Mouse (Mus musculus) lung, embryonic 16.5 days (tissue): ENCODE results near the gene Gm17304. TPM values are rescaled to one million over a fixed set of nuclear protein-coding genes. Genes with fewer than 3 reads are reported as not detected.

Experiments
- ATAC-seq: fragments of 200-750 bp; cut with Nextera tagmentation; 2 replicates; pipeline ENCODE4 v1.8.0; 2017; ENCODE audit warnings: low read depth, mild to moderate bottlenecking, moderate library complexity
- H3K27ac ChIP-seq: fragments of 300-500 bp; sonication (generic); 2 replicates; pipeline ENCODE4 v1.5.1; 2014; ENCODE audit warnings: mild to moderate bottlenecking, control low read depth, low read length
- H3K27me3 ChIP-seq: fragments of 300-500 bp; sonication (generic); 2 replicates; pipeline ENCODE4 v1.6.1; 2014; ENCODE audit warnings: low read depth, low read length, mixed read lengths; ENCODE audit not compliant: control insufficient read depth, insufficient read depth
- H3K36me3 ChIP-seq: fragments of 300-500 bp; sonication (generic); 2 replicates; pipeline ENCODE4 v1.6.1; 2014; ENCODE audit warnings: low read length; ENCODE audit not compliant: control insufficient read depth, insufficient read depth
- H3K4me1 ChIP-seq: fragments of 300-500 bp; sonication (generic); replicated peaks from 2 replicates; pipeline ENCODE4 v1.6.1; 2014; ENCODE audit warnings: low read length, mixed read lengths; ENCODE audit not compliant: control insufficient read depth, insufficient read depth
- H3K4me2 ChIP-seq: fragments of 300-500 bp; sonication (generic); 2 replicates; pipeline ENCODE4 v1.6.1; 2014; ENCODE audit warnings: low read depth, low read length, control low read depth
- H3K4me3 ChIP-seq: fragments of 300-500 bp; sonication (generic); 2 replicates; pipeline ENCODE4 v1.5.1; 2014; ENCODE audit warnings: mild to moderate bottlenecking, low read length, control low read depth
- H3K9ac ChIP-seq: fragments of 300-500 bp; sonication (generic); 2 replicates; pipeline ENCODE4 v1.6.1; 2014; ENCODE audit warnings: low read length, control low read depth
- H3K9me3 ChIP-seq: fragments of 300-500 bp; sonication (generic); 2 replicates; pipeline ENCODE4 v1.6.1; 2016; ENCODE audit warnings: low read length; ENCODE audit not compliant: control insufficient read depth
- WGBS: fragments of 180-500 bp; shearing (Covaris S2); extraction: QIAGEN DNeasy Blood & Tissue Kit; methylation state at CpG from one replicate; pipeline ENCODE4 v1.1.7; 2014; 5-methylcytosine and 5-hydroxymethylcytosine counted together
- polyA plus RNA-seq: library from polyadenylated mRNA; unstranded; fragments of >200 nt; fragmentation: Nextera tagmentation; extraction: Ambion mirVana; gene quantifications from 2 replicates; pipeline ENCODE4 v1.2.1, GENCODE M21; 2015

Gene Gm17304
- polyA plus RNA-seq, 1 experiment from 2014 or later, result not detected

DNA sequence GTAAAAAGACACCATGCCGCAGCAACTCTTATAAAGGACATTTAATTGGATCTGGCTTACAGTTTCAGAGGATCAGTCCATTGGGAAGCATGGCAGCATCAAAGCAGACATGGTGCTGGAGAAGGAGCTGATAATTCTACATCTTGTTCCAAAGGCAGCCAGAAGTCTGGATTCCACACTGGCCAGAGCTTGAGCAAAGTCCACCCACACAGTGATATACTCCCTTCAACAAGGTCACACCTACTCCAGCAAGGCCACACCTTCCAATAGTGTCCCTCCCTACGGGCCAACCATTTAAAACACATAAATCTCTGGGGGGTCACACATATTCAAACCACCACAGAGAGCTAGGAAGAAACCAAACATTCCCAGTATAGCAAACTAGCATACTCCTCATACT, 3.3 kb downstream of the Gm17304 start:
- Histone ChIP-seq H3K4me3 (no peak overlapping the region), H3K9ac (no peak overlapping the region), H3K4me2 (no peak overlapping the region), H3K27me3 (no peaks in the 10 kb centered on the region), H3K36me3 (peaks cover 15% of the 10 kb centered on the region; the same call in 1 of the 2 replicates), H3K9me3 (no peaks in the 10 kb centered on the region), H3K4me1 (no peaks in the 10 kb centered on the region), H3K27ac (no peak overlapping the region)
- no peak for ATAC-seq
- 92% methylated on average over 2 of the region's 2 CpGs for WGBS

DNA sequence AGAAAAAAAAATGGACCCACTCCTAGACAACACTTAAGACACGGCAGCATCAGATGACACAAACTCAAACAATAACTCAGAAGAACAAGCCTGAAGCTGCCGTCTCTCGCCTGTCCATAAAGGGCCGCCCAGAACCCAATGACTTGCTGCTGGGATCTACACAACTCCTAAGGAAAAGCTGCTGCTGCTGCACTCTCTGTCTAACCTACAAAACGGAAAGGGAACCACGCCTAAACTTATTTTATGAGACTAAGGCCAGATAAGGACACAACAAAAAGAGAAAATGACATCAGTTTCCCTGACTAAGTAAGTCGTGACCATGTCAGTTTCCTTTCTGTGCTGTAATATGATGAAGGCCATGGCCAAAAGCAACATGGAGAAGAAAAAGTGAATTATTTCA, 5.7 kb downstream of the Gm17304 start:
- ATAC-seq, result no peak
- 69% methylated on average over 7 of the region's 7 CpGs for WGBS
- no peak overlapping the region for H3K27ac ChIP-seq

DNA sequence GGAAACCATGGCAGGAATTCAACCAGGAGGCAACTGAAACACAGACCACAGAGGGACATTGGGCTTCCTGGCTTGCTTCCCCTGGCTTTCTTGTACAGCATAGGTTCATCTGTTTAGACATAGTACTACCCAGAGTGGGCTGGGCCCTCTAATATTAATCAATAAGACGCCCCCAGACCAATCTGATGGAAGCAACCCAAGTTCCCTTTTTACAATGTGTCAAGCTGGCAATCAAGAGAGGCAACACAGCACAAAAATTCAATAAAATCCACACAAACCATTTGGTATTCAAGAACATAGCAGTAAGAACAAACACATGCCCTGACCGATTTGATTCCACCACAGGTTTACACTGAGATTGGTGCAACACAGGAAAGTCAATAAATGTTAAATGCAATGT, 6.1 kb downstream of the Gm17304 start:
- H3K9ac ChIP-seq, result no peak overlapping the region
- 89% methylated on average over 2 of the region's 2 CpGs for WGBS
- H3K4me2 ChIP-seq, result no peak overlapping the region
- no peak overlapping the region for H3K27ac ChIP-seq
- H3K9me3 ChIP-seq, result no peaks in the 10 kb centered on the region
- no peaks in the 10 kb centered on the region for H3K27me3 ChIP-seq
- no peaks in the 10 kb centered on the region for H3K4me1 ChIP-seq
- peaks cover 10% of the 10 kb centered on the region; the same call in 1 of the 2 replicates for H3K36me3 ChIP-seq
- no peak overlapping the region for H3K4me3 ChIP-seq
- ATAC-seq, result no peak

More for the DNA sequence above, 5.7 kb downstream of the Gm17304 start:
- no peak overlapping the region for H3K4me2 ChIP-seq
- H3K27me3 ChIP-seq, result no peaks in the 10 kb centered on the region
- H3K9me3 ChIP-seq, result no peaks in the 10 kb centered on the region
- no peak overlapping the region for H3K4me3 ChIP-seq
- no peaks in the 10 kb centered on the region for H3K4me1 ChIP-seq
- H3K9ac ChIP-seq, result no peak overlapping the region
- H3K36me3 ChIP-seq, result peaks cover 10% of the 10 kb centered on the region; the same call in 1 of the 2 replicates

DNA sequence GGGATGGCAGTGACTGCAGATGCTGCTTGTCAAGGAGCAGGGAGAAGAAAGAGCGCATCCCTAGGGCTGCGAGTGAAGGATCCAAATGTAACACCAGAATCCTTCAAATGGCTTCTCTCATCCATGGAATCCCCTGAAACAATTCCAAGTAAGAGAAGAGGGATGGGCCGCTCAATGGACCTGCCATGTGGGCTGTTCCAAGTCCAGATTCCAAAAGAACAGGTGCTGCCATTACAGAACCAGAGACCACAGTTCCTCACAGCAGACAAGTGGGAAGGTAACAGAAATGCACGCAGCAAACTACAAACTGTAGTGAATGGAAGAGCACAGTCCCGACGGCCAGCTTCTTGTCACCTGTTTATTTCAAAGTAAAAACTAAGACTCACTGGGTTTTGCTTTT, 11.5 kb downstream of the Gm17304 start:
- no peak overlapping the region for H3K4me2 ChIP-seq
- no peak overlapping the region for H3K27ac ChIP-seq
- H3K36me3 ChIP-seq, result peaks cover 5% of the 10 kb centered on the region
- no peak for ATAC-seq
- H3K4me1 ChIP-seq, result no peaks in the 10 kb centered on the region
- no peaks in the 10 kb centered on the region for H3K27me3 ChIP-seq
- no peaks in the 10 kb centered on the region for H3K9me3 ChIP-seq
- WGBS, result 93% methylated on average over 6 of the region's 6 CpGs
- no peak overlapping the region for H3K4me3 ChIP-seq
- H3K9ac ChIP-seq, result no peak overlapping the region

DNA sequence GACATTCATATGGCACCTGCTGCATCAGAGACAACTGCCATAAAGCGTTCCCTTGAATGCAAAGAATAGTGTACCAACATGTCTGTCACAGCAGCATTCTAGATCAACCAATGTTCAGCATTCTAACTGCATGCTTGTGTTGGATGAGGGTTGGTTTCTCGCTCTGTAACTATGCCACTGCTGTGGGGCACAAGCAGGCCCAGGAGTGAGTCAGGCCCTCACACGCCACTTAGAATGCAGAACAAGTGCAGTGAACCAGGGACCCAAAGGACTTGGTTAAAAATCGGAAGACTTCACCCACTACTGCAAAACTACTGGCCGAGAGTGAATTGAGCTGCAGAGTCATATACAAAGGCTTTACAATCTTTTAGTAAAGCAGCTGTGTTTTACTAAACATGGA, 13.3 kb downstream of the Gm17304 start:
- WGBS, result 91% methylated on average over 5 of the region's 5 CpGs
- Histone ChIP-seq H3K27me3 (no peaks in the 10 kb centered on the region), H3K4me3 (no peak overlapping the region), H3K36me3 (peaks cover 5% of the 10 kb centered on the region), H3K27ac (no peak overlapping the region), H3K9ac (no peak overlapping the region), H3K4me2 (no peak overlapping the region), H3K9me3 (no peaks in the 10 kb centered on the region), H3K4me1 (no peaks in the 10 kb centered on the region)
- ATAC-seq, result no peak

DNA sequence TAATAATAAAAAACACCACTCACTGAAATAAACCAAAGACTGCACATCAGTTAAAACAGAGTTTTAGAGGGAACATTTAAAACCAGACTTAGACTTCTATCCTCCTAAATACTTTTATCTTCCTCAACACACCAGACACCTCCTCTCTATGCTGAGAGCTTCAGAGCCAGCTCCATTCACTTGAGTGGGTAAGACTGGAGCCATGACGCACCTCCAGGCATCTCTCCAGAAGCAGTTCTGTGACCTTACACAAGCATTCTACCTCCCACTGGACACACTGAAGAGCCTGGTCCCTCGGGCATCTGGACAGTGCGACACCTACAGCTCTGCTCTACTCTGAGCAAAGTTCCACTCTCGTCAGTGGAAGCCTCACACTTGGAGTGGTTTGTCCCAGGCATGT, 14.4 kb downstream of the Gm17304 start:
- no peaks in the 10 kb centered on the region for H3K27me3 ChIP-seq

DNA sequence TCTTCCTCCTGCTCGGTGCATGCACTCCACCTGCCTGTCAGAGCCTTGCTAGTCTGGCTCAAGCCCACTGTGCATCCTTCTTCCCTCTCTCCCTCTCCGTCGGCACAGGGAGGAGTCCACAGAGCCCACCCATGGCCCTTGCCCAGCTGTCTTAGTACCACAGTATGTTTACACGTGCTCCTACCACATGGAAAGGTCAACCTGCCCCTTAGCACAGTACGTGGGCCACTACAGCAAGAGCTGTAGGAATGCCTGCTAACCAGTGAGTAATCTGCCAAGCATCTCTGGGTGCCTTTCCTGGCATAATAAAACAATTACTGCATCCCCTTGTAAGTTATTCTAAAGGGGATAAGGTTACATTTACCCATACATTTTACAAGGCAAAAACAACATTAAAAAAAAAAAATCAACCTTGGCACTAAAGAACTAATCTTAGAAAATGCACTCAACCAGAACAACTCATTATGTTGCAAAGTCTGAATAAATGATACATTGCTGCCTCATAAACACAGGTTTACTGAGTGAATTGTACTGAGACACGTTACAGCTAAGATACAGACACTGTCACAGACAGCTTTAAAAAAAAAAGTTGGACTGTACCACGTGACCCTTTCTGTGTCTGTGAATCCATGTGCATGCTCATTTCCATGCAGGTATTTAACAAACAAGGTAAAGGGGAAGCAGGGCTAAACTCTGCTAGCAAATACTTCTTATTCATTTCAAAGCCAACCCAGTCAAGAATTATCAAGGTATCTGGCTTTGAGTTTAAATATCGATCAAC, 19.7 kb downstream of the Gm17304 start:
- Histone ChIP-seq H3K27me3 (no peaks in the 10 kb centered on the region), H3K9me3 (no peaks in the 10 kb centered on the region), H3K4me2 (no peak overlapping the region), H3K36me3 (peaks cover 5% of the 10 kb centered on the region; the same call in 1 of the 2 replicates), H3K4me1 (0 out of 2 replicates have a peak, but pooled peaks cover 2% of the 10 kb centered on the region), H3K9ac (no peak overlapping the region), H3K27ac (no peak overlapping the region), H3K4me3 (no peak overlapping the region)
- 66% methylated on average over 8 of the region's 8 CpGs for WGBS
- ATAC-seq, result no peak

More for the DNA sequence above, 14.4 kb downstream of the Gm17304 start:
- Histone ChIP-seq H3K9ac (no peak overlapping the region), H3K36me3 (peaks cover 5% of the 10 kb centered on the region), H3K4me3 (no peak overlapping the region), H3K9me3 (no peaks in the 10 kb centered on the region), H3K4me2 (no peak overlapping the region), H3K27ac (no peak overlapping the region), H3K4me1 (no peaks in the 10 kb centered on the region)
- 89% methylated on average over 4 of the region's 4 CpGs for WGBS
- ATAC-seq, result no peak

DNA sequence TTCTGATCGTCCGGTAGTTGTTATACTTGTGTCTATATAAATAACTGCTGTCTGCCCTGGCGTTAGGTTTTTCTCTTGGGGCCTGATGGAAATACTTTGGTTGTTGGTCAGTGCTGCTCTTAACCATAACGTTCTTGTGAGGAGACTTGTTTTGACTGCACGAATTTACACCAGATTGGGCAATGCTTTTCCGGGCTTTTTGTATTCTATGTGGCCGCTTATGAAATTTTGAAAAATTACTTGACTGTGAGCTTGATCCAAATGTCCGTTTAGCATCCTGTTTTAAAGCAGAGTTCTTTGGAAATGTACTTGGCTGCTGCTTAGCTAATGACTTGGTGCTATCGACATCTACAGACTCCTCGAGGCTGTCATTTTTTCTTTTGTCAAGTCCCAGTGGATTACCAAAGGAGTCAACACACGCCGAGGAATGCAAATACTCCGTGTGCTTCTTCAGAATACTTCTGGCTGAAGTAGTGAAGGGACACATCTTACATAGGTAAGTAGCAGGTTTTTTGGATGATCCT, 27.6 kb downstream of the Gm17304 start:
- WGBS, result 65% methylated on average over 13 of the region's 13 CpGs
- Histone ChIP-seq H3K27me3 (no peaks in the 10 kb centered on the region), H3K9me3 (no peaks in the 10 kb centered on the region), H3K36me3 (peaks cover 31% of the 10 kb centered on the region), H3K27ac (0 out of 2 replicates have a peak overlapping the region, but pooled peaks have one; percentile 40), H3K4me2 (no peak overlapping the region), H3K4me3 (no peak overlapping the region), H3K9ac (no peak overlapping the region), H3K4me1 (0 out of 2 replicates have a peak, but pooled peaks cover 2% of the 10 kb centered on the region)
- peak; percentile 83 for ATAC-seq

DNA sequence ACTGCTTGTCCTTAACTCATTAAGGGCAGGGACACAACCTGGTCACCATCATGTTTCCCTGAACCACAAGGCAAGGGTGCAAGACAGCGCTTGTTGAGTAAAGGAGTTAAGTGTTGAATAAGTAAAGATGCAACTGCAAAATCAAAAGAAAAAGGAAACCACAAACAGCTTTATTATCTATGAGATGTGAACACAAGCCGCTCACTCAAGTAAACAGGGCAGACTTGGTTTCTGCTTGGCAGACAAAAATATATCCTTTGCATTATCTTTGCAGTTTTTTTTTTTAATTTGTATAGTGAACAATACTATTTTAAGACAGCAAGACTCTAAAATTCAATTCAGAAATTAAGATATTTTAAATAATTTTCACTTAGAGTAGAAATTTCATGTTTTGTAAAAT, 30.7 kb downstream of the Gm17304 start:
- Histone ChIP-seq H3K27ac (no peak overlapping the region), H3K4me2 (no peak overlapping the region), H3K4me1 (no peaks in the 10 kb centered on the region), H3K36me3 (peaks cover 28% of the 10 kb centered on the region), H3K27me3 (no peaks in the 10 kb centered on the region), H3K4me3 (no peak overlapping the region), H3K9ac (no peak overlapping the region), H3K9me3 (no peaks in the 10 kb centered on the region)
- no peak for ATAC-seq
- 81% methylated on average over 2 of the region's 2 CpGs for WGBS
